Comparison of ENCODE assay signal across 15 mouse cellular contexts in genomic region chr8:94375551-94375991, GRCm38 (mm10). TPM values are rescaled to one million over a fixed set of nuclear protein-coding genes. Genes with fewer than 3 reads are reported as not detected.
DNase-seq lines count a peak whose midpoint lies in the region; ATAC-seq and TF ChIP-seq lines count a peak whose summit lies in the region.
"Had no signal": no experiment of that assay in that cellular context is flagged by ENCODE, and none has a peak within 500 bp of the region (broad histone marks: within the 10 kb centered on the region; RNA-seq: fewer than 3 reads in every experiment).

No protein-coding gene starts in this region.

- peak overlapping the region; percentile 14; the same call in 1 of the 2 replicates for H3K27ac ChIP-seq in heart, embryonic 12.5 days (ENCODE audit: poor library complexity, severe bottlenecking)
- peak overlapping the region; percentile 96 for H3K27ac ChIP-seq in liver, postnatal 0 days (ENCODE audit: low read depth)
- H3K27ac ChIP-seq: macrophage; neural tube, embryonic 13.5 days had no signal

- 0 out of 2 replicates have a peak, but pooled peaks have one; percentile 16 for TF ChIP-seq EP300 in liver, postnatal 0 days (IDR thresholded peaks at IDR 0.05; ENCODE audit: low read depth)

- peaks cover 15% of the 10 kb centered on the region for H3K4me1 ChIP-seq in heart, embryonic 12.5 days (replicated peaks)
- H3K4me1 ChIP-seq in liver, postnatal 0 days (ENCODE audit: insufficient read depth) = peaks cover 25% of the 10 kb centered on the region
- H3K4me1 ChIP-seq: neural tube, embryonic 13.5 days had no signal

- TF ChIP-seq CTCF in liver, postnatal 0 days (IDR thresholded peaks at IDR 0.05; ENCODE audit: low read depth) = no peak

- no peak overlapping the region for H3K4me3 ChIP-seq in heart, embryonic 12.5 days
- no peak overlapping the region for H3K4me3 ChIP-seq in liver, postnatal 0 days (ENCODE audit: low read depth, low read length)
- H3K4me3 ChIP-seq: neural tube, embryonic 13.5 days had no signal

- H3K4me2 ChIP-seq in heart, embryonic 12.5 days = no peak overlapping the region
- peak overlapping the region; percentile 44 for H3K4me2 ChIP-seq in liver, postnatal 0 days (ENCODE audit: low read depth, low read length)
- H3K4me2 ChIP-seq: neural tube, embryonic 13.5 days had no signal

- no peaks in the 10 kb centered on the region for H3K36me3 ChIP-seq in heart, embryonic 12.5 days
- no peaks in the 10 kb centered on the region for H3K36me3 ChIP-seq in liver, postnatal 0 days (replicated peaks; ENCODE audit: insufficient read depth, low read length)
- H3K36me3 ChIP-seq: neural tube, embryonic 13.5 days had no signal

- no peaks in the 10 kb centered on the region for H3K27me3 ChIP-seq in heart, embryonic 12.5 days (replicated peaks)
- H3K27me3 ChIP-seq in liver, postnatal 0 days (ENCODE audit: insufficient read depth, low read length) = no peaks in the 10 kb centered on the region
- H3K27me3 ChIP-seq: neural tube, embryonic 13.5 days had no signal

- peak; percentile 78 for ATAC-seq in heart, embryonic 12.5 days (ENCODE audit: insufficient number of reproducible peaks, low FRiP score)
- ATAC-seq in erythroid progenitor cell, adult 5-6 weeks (replicated peaks; ENCODE audit: low FRiP score, poor library complexity, severe bottlenecking) = peak; percentile 77
- no peak for ATAC-seq in liver, postnatal 0 days

- DNase-seq in heart, postnatal 4 days = no peak
- peak; percentile 50 to 54 for DNase-seq in B cell, adult 2 months
- no peak for DNase-seq in liver, postnatal 0 days
- DNase-seq in testis, postnatal 14 days (ENCODE audit: low spot score) = no peak
- DNase-seq in gastrocnemius, postnatal 4 days (ENCODE audit: low spot score in 2 of 2) = no peak
- no peak for DNase-seq in gastrocnemius, postnatal 36 days
- DNase-seq: kidney, adult 11 months; layer of hippocampus, postnatal 36 days; right cerebral cortex, postnatal 4 days had no signal

- H3K9me3 ChIP-seq in heart, embryonic 12.5 days (replicated peaks) = no peaks in the 10 kb centered on the region
- no peaks in the 10 kb centered on the region for H3K9me3 ChIP-seq in liver, postnatal 0 days (ENCODE audit: low read length)
- H3K9me3 ChIP-seq: neural tube, embryonic 13.5 days had no signal

- intact Hi-C loops in gastrocnemius, postnatal 36 days (cut with DNase I) = no loop called here

- no peak overlapping the region for H3K9ac ChIP-seq in heart, embryonic 12.5 days
- peak overlapping the region; percentile 26; the same call in 1 of the 2 replicates for H3K9ac ChIP-seq in liver, postnatal 0 days (replicated peaks)
- H3K9ac ChIP-seq: neural tube, embryonic 13.5 days had no signal

- WGBS in heart, embryonic 12.5 days = 10% methylated on average over 3 of the region's 3 CpGs
- WGBS in liver, postnatal 0 days (ENCODE audit: insufficient replicate concordance) = 20% methylated on average over 3 of the region's 3 CpGs

RNA-seq across cellular contexts. Expression of gene Herpud1, which starts 10.7 kb away (rescaled TPM):
- 73.1 and 74.9 TPM in 2 replicates for polyA plus RNA-seq in heart, embryonic 12.5 days (2016; fragmentation: Nextera tagmentation; extraction: Ambion mirVana)
- total RNA-seq in heart, postnatal 4 days (2021) = 10 to 100 TPM; 56.6 to 66.4 TPM
- total RNA-seq in erythroid progenitor cell, adult 5-6 weeks (2015; ENCODE audit: low replicate concordance) = 54.1 and 64.2 TPM in 2 replicates
- 27.3 and 59.2 TPM in 2 replicates for total RNA-seq in erythroid progenitor cell, adult 5-6 weeks (2017; ENCODE audit: low replicate concordance)
- polyA plus RNA-seq in liver, postnatal 0 days (2015; fragmentation: Nextera tagmentation; extraction: Ambion mirVana) = 250 and 269 TPM in 2 replicates
- 10 to 100 TPM; 57.2 to 58.0 TPM for total RNA-seq in gastrocnemius, postnatal 4 days (2021)
- total RNA-seq in gastrocnemius, postnatal 36 days (2021) = 100 to 1,000 TPM in 1 of 2 experiments, 10 to 100 TPM in 1; 93.3 to 102 TPM

RNA-seq across cellular contexts. Expression of gene Slc12a3, which starts 46.6 kb away (rescaled TPM):
- 0.10 TPM in 1 of 2 replicates, not detected in the other for polyA plus RNA-seq in heart, embryonic 12.5 days (2016; fragmentation: Nextera tagmentation; extraction: Ambion mirVana)
- total RNA-seq in heart, postnatal 4 days (2021) = under 1 TPM in 1 of 2 experiments, not detected in 1; 0.11 TPM
- total RNA-seq in erythroid progenitor cell, adult 5-6 weeks (2015; ENCODE audit: low replicate concordance) = 0.84 and 4.0 TPM in 2 replicates
- total RNA-seq in erythroid progenitor cell, adult 5-6 weeks (2017; ENCODE audit: low replicate concordance) = 0.90 TPM in 1 of 2 replicates, not detected in the other
- 0.99 and 1.4 TPM in 2 replicates for polyA plus RNA-seq in liver, postnatal 0 days (2015; fragmentation: Nextera tagmentation; extraction: Ambion mirVana)
- under 1 TPM in 1 of 2 experiments, not detected in 1; 0.10 TPM for total RNA-seq in gastrocnemius, postnatal 4 days (2021)
- not detected for total RNA-seq in gastrocnemius, postnatal 36 days (2021)
- polyA plus RNA-seq: C2C12; embryonic facial prominence, embryonic 11.5 days; macrophage had no signal

RNA-seq across cellular contexts. Expression of gene Nlrc5, which starts 58.6 kb away (rescaled TPM):
- 0.08 and 0.19 TPM in 2 replicates for polyA plus RNA-seq in heart, embryonic 12.5 days (2016; fragmentation: Nextera tagmentation; extraction: Ambion mirVana)
- total RNA-seq in heart, postnatal 4 days (2021) = under 1 TPM; 0.72 to 0.76 TPM
- total RNA-seq in erythroid progenitor cell, adult 5-6 weeks (2015; ENCODE audit: low replicate concordance) = 3.2 and 10.1 TPM in 2 replicates
- 2.7 and 3.9 TPM in 2 replicates for total RNA-seq in erythroid progenitor cell, adult 5-6 weeks (2017; ENCODE audit: low replicate concordance)
- polyA plus RNA-seq in liver, postnatal 0 days (2015; fragmentation: Nextera tagmentation; extraction: Ambion mirVana) = 0.82 and 1.3 TPM in 2 replicates
- total RNA-seq in gastrocnemius, postnatal 4 days (2021) = 1 to 10 TPM in 1 of 2 experiments, under 1 TPM in 1; 0.65 to 1.8 TPM
- total RNA-seq in gastrocnemius, postnatal 36 days (2021) = under 1 TPM; 0.38 to 0.57 TPM

Comparison
In these comparisons a context has a peak if more than half of its experiments do, and no peak if none do; other contexts are left out.
1. DNase-seq: peak in B cell, adult 2 months (2 of 2); none in heart, postnatal 4 days (single experiment), liver, postnatal 0 days (single experiment), testis, postnatal 14 days (single experiment), gastrocnemius, postnatal 4 days (0 of 2) and gastrocnemius, postnatal 36 days (0 of 2).